Mouse (Mus musculus) hindbrain, embryonic 13.5 days (tissue): Measurements from ENCODE around the gene Tagln3. TPM values are rescaled to one million over a fixed set of nuclear protein-coding genes. Genes with fewer than 3 reads are reported as not detected.

Experiments
- ATAC-seq: fragments of 200-750 bp; cut with Nextera tagmentation; 2 replicates; pipeline ENCODE4 v1.8.0; 2017; ENCODE audit warnings: moderate TSS enrichment; ENCODE audit not compliant: low FRiP score
- H3K27ac ChIP-seq: fragments of 300-500 bp; sonication (generic); 2 replicates; pipeline ENCODE4 v1.5.1; 2015; ENCODE audit warnings: inconsistent platforms, mild to moderate bottlenecking, moderate library complexity
- H3K27me3 ChIP-seq: fragments of 300-500 bp; sonication (generic); 2 replicates; pipeline ENCODE4 v1.6.1; 2015; ENCODE audit warnings: mild to moderate bottlenecking, inconsistent platforms
- H3K36me3 ChIP-seq: fragments of 300-500 bp; sonication (generic); 2 replicates; pipeline ENCODE4 v1.6.1; 2015; ENCODE audit warnings: mild to moderate bottlenecking, inconsistent platforms
- H3K4me1 ChIP-seq: fragments of 300-500 bp; sonication (generic); replicated peaks from 2 replicates; pipeline ENCODE4 v1.6.1; 2015; ENCODE audit warnings: inconsistent platforms
- H3K4me2 ChIP-seq: fragments of 300-500 bp; sonication (generic); 2 replicates; pipeline ENCODE4 v1.6.1; 2015; ENCODE audit warnings: inconsistent platforms, mild to moderate bottlenecking, moderate library complexity
- H3K4me3 ChIP-seq: fragments of 300-500 bp; sonication (generic); 2 replicates; pipeline ENCODE4 v1.5.1; 2015; ENCODE audit warnings: mild to moderate bottlenecking, inconsistent platforms
- H3K9ac ChIP-seq: fragments of 300-500 bp; sonication (generic); 2 replicates; pipeline ENCODE4 v1.6.1; 2015; ENCODE audit warnings: mild to moderate bottlenecking, inconsistent platforms
- H3K9me3 ChIP-seq: fragments of 300-500 bp; sonication (generic); 2 replicates; pipeline ENCODE4 v1.6.1; 2016; ENCODE audit warnings: inconsistent platforms
- WGBS: fragments of 180-500 bp; shearing (Covaris S2); methylation state at CpG from one replicate; pipeline ENCODE4 v1.1.7; 2015; 5-methylcytosine and 5-hydroxymethylcytosine counted together
- polyA plus RNA-seq: library from polyadenylated mRNA; unstranded; fragments of >200 nt; fragmentation: Nextera tagmentation; extraction: Ambion mirVana; gene quantifications from 2 replicates; pipeline ENCODE4 v1.2.1, GENCODE M21; 2015

Tagln3 gene
- polyA plus RNA-seq, 1 experiment from 2014 or later = 635 TPM

GRCm38 (mm10) chr16:45670005-45670404 lies 54.4 kb downstream of the Tagln3 start:
- H3K9ac ChIP-seq = no peak overlapping the region
- H3K27me3 ChIP-seq = no peaks in the 10 kb centered on the region
- ATAC-seq = no peak
- H3K9me3 ChIP-seq = no peaks in the 10 kb centered on the region
- H3K36me3 ChIP-seq = no peaks in the 10 kb centered on the region
- H3K27ac ChIP-seq = no peak overlapping the region
- H3K4me1 ChIP-seq = no peaks in the 10 kb centered on the region
- no peak overlapping the region for H3K4me2 ChIP-seq
- H3K4me3 ChIP-seq = no peak overlapping the region
- 52% methylated on average over 4 of the region's 4 CpGs for WGBS

GRCm38 (mm10) chr16:45668178-45668577 lies 56.2 kb downstream of the Tagln3 start:
- no peaks in the 10 kb centered on the region for H3K36me3 ChIP-seq
- no peak overlapping the region for H3K4me2 ChIP-seq
- WGBS = 79% methylated on average over 3 of the region's 3 CpGs
- ATAC-seq = no peak
- no peaks in the 10 kb centered on the region for H3K27me3 ChIP-seq
- H3K4me1 ChIP-seq = no peaks in the 10 kb centered on the region
- no peak overlapping the region for H3K4me3 ChIP-seq
- H3K9ac ChIP-seq = no peak overlapping the region
- no peaks in the 10 kb centered on the region for H3K9me3 ChIP-seq
- H3K27ac ChIP-seq = no peak overlapping the region

- H3K4me1 ChIP-seq = no peaks in the 10 kb centered on the region
- no peak overlapping the region for H3K4me2 ChIP-seq
- no peak for ATAC-seq
- no peaks in the 10 kb centered on the region for H3K27me3 ChIP-seq
- no peak overlapping the region for H3K4me3 ChIP-seq
- H3K9me3 ChIP-seq = no peaks in the 10 kb centered on the region
- no peaks in the 10 kb centered on the region for H3K36me3 ChIP-seq
- no peak overlapping the region for H3K27ac ChIP-seq
- H3K9ac ChIP-seq = no peak overlapping the region
- 91% methylated on average over 2 of the region's 2 CpGs for WGBS
Measured at GRCm38 (mm10) chr16:45666136-45666535, 58.3 kb downstream of the Tagln3 start.

- Histone ChIP-seq H3K4me1 (no peaks in the 10 kb centered on the region), H3K9me3 (no peaks in the 10 kb centered on the region), H3K4me2 (no peak overlapping the region), H3K4me3 (no peak overlapping the region), H3K36me3 (no peaks in the 10 kb centered on the region), H3K9ac (no peak overlapping the region), H3K27me3 (no peaks in the 10 kb centered on the region), H3K27ac (no peak overlapping the region)
- no peak for ATAC-seq
Measured at GRCm38 (mm10) chr16:45662381-45662780, 62.0 kb downstream of the Tagln3 start.

Other genes with a start within 250 kb of the Tagln3 start
- not detected in 2 replicates for gene Gm609, start 231.6 kb downstream of the Tagln3 start, polyA plus RNA-seq
- gene Gm17783, start 192.6 kb downstream of the Tagln3 start, polyA plus RNA-seq = not detected in 2 replicates
- not detected in 2 replicates for gene Slc9c1, start 189.3 kb downstream of the Tagln3 start, polyA plus RNA-seq
- gene Gcsam, start 114.2 kb downstream of the Tagln3 start, polyA plus RNA-seq = not detected in 2 replicates
- not detected in 2 replicates for gene BC016579, start 70.5 kb downstream of the Tagln3 start, polyA plus RNA-seq
- 0.36 and 0.60 TPM in 2 replicates for gene Tmprss7, start 30.9 kb downstream of the Tagln3 start, polyA plus RNA-seq
- gene Abhd10, start 18.3 kb upstream of the Tagln3 start, polyA plus RNA-seq = 41.2 and 46.0 TPM in 2 replicates
- 12.5 and 13.3 TPM in 2 replicates for gene Phldb2, start 229.0 kb upstream of the Tagln3 start, polyA plus RNA-seq